In genomic region chr3:122088054-122088681, GRCm38 (mm10) we compare ENCODE assay signal across 8 mouse cellular contexts. TPM values are rescaled to one million over a fixed set of nuclear protein-coding genes. Genes with fewer than 3 reads are reported as not detected.
DNase-seq lines count a peak whose midpoint lies in the region; ATAC-seq lines count a peak whose summit lies in the region.

No protein-coding gene starts in this region.

- ATAC-seq in kidney, embryonic 15.5 days (replicated peaks; ENCODE audit: low FRiP score) = 0 out of 2 replicates have a peak, but pooled peaks have one; percentile 15
- ATAC-seq in limb, embryonic 13.5 days (ENCODE audit: low FRiP score, low read depth) = peak; percentile 89
- ATAC-seq in stomach, embryonic 14.5 days (ENCODE audit: insufficient number of reproducible peaks, insufficient read depth, low FRiP score, low read depth) = peak; percentile 80

- no peaks in the 10 kb centered on the region for H3K9me3 ChIP-seq in kidney, embryonic 15.5 days (replicated peaks)
- no peaks in the 10 kb centered on the region for H3K9me3 ChIP-seq in limb, embryonic 13.5 days
- no peaks in the 10 kb centered on the region for H3K9me3 ChIP-seq in stomach, embryonic 14.5 days (ENCODE audit: control insufficient read depth, low read depth, low read length)

- DNase-seq in kidney, adult 18-20 months = no peak
- peak; percentile 35 for DNase-seq in gastrocnemius, postnatal 10 days
- DNase-seq in ovary, adult 18-20 months (ENCODE audit: low spot score) = no peak
- DNase-seq in right cerebral cortex, postnatal 36 days (ENCODE audit: low spot score in 2 of 2) = no peak
- DNase-seq in left cerebral cortex, postnatal 10 days (ENCODE audit: extremely low spot score in 1 of 2, low spot score in 2 of 2) = no peak

- H3K27ac ChIP-seq in kidney, embryonic 15.5 days = 0 out of 2 replicates have a peak overlapping the region, but pooled peaks have one; percentile 0
- H3K27ac ChIP-seq in limb, embryonic 13.5 days = peak overlapping the region; percentile 55
- peak overlapping the region; percentile 62; the same call in 1 of the 2 replicates for H3K27ac ChIP-seq in stomach, embryonic 14.5 days (ENCODE audit: low read length)

- H3K27me3 ChIP-seq in kidney, embryonic 15.5 days = no peaks in the 10 kb centered on the region
- H3K27me3 ChIP-seq in limb, embryonic 13.5 days = no peaks in the 10 kb centered on the region
- no peaks in the 10 kb centered on the region for H3K27me3 ChIP-seq in stomach, embryonic 14.5 days (ENCODE audit: control insufficient read depth, insufficient read depth, low read length)

- H3K4me2 ChIP-seq in kidney, embryonic 15.5 days = no peak overlapping the region
- no peak overlapping the region for H3K4me2 ChIP-seq in limb, embryonic 13.5 days (replicated peaks)
- no peak overlapping the region for H3K4me2 ChIP-seq in stomach, embryonic 14.5 days (replicated peaks; ENCODE audit: low read depth, low read length)

- H3K4me3 ChIP-seq in kidney, embryonic 15.5 days (replicated peaks) = no peak overlapping the region
- H3K4me3 ChIP-seq in limb, embryonic 13.5 days = no peak overlapping the region
- no peak overlapping the region for H3K4me3 ChIP-seq in stomach, embryonic 14.5 days (ENCODE audit: low read depth, low read length)

- no peak overlapping the region for H3K9ac ChIP-seq in kidney, embryonic 15.5 days
- H3K9ac ChIP-seq in limb, embryonic 13.5 days = no peak overlapping the region
- H3K9ac ChIP-seq in stomach, embryonic 14.5 days (replicated peaks; ENCODE audit: low read depth, low read length) = no peak overlapping the region

- peaks cover 23% of the 10 kb centered on the region; the same call in 1 of the 2 replicates for H3K4me1 ChIP-seq in kidney, embryonic 15.5 days
- peaks cover 20% of the 10 kb centered on the region for H3K4me1 ChIP-seq in limb, embryonic 13.5 days
- H3K4me1 ChIP-seq in stomach, embryonic 14.5 days (ENCODE audit: control insufficient read depth, insufficient read depth, low read length) = peaks cover 14% of the 10 kb centered on the region; the same call in 1 of the 2 replicates

- H3K36me3 ChIP-seq in kidney, embryonic 15.5 days = no peaks in the 10 kb centered on the region
- H3K36me3 ChIP-seq in limb, embryonic 13.5 days = no peaks in the 10 kb centered on the region
- H3K36me3 ChIP-seq in stomach, embryonic 14.5 days (ENCODE audit: control insufficient read depth, insufficient read depth, low read length) = no peaks in the 10 kb centered on the region

- WGBS in kidney, embryonic 15.5 days = 74% methylated on average over 11 of the region's 11 CpGs
- WGBS in limb, embryonic 13.5 days = 59% methylated on average over 11 of the region's 11 CpGs
- 45% methylated on average over 11 of the region's 11 CpGs for WGBS in stomach, embryonic 14.5 days

- intact Hi-C loops in left cerebral cortex, postnatal 10 days (cut with DNase I) = no loop called here

RNA-seq across cellular contexts. Expression of gene Abca4, which starts 43.9 kb away (rescaled TPM):
- 0.70 and 0.72 TPM in 2 replicates for polyA plus RNA-seq in kidney, embryonic 15.5 days (2015; fragmentation: Nextera tagmentation; extraction: Ambion mirVana)
- 1 to 10 TPM; 1.8 to 2.3 TPM for total RNA-seq in gastrocnemius, postnatal 10 days (2021)
- 0.83 and 1.3 TPM in 2 replicates for polyA plus RNA-seq in limb, embryonic 13.5 days (2015; fragmentation: Nextera tagmentation; extraction: Ambion mirVana)
- polyA plus RNA-seq in stomach, embryonic 14.5 days (2014; fragmentation: Nextera tagmentation; extraction: Ambion mirVana) = 0.67 and 0.91 TPM in 2 replicates
- 1 to 10 TPM; 2.6 to 4.6 TPM for total RNA-seq in left cerebral cortex, postnatal 10 days (2021)

Comparison
In these comparisons a context has a peak if more than half of its experiments do, and no peak if none do; other contexts are left out.
1. ATAC-seq: peak in every context shown above with its lines; median percentile 89 in limb, embryonic 13.5 days; 80 in stomach, embryonic 14.5 days; 15 in kidney, embryonic 15.5 days.
2. H3K27ac ChIP-seq: peak in every context shown above with its lines; median percentile 62 in stomach, embryonic 14.5 days; 55 in limb, embryonic 13.5 days; 0 in kidney, embryonic 15.5 days.